Mouse (Mus musculus) heart, adult 2 months (tissue): ENCODE data around the gene Marveld1.

Experiments
- CTCF ChIP-seq: fragments of 200-600 bp; IDR thresholded peaks from 2 replicates; pipeline ENCODE4 v1.8.1; 2022; ENCODE audit warnings: antibody characterized with exemption, mild to moderate bottlenecking, moderate library complexity
- POLR2A ChIP-seq: fragments of 200-500 bp; IDR thresholded peaks from 2 replicates; pipeline ENCODE4 v1.6.1; 2011; ENCODE audit warnings: mild to moderate bottlenecking, low read depth, low read length, control low read depth; ENCODE audit not compliant: insufficient read depth

- TF ChIP-seq CTCF (no peak), POLR2A (no peak)
These were observed 22.2 kb downstream of the Marveld1 start for GRCm38 (mm10) chr19:42169322-42169975.
